Mouse (Mus musculus) left cerebral cortex, adult 2 months (tissue): ENCODE data around the gene Rasal3. TPM values are rescaled to one million over a fixed set of nuclear protein-coding genes. Genes with fewer than 3 reads are reported as not detected.

Source experiments
- DNase-seq, 2 experiments: peaks; one replicate each; pipeline ENCODE4 v3.0.0; 2021 to 2022; ENCODE audit warnings: low spot score in 2 of 2, mixed read lengths in 1 of 2; ENCODE audit errors: extremely low spot score in 1 of 2
- H3K27ac ChIP-seq: fragments of 200-600 bp; 2 replicates; pipeline ENCODE4 v1.8.1; 2022
- H3K4me3 ChIP-seq: fragments of 200-600 bp; 2 replicates; pipeline ENCODE4 v1.8.1; 2022
- CTCF ChIP-seq: fragments of 200-600 bp; IDR thresholded peaks from 2 replicates; pipeline ENCODE4 v1.8.1; 2022; ENCODE audit warnings: antibody characterized with exemption, mild to moderate bottlenecking, moderate library complexity
- intact Hi-C: fragments of 180-260 bp; cut with DNase I; formaldehyde crosslinking; loops from one replicate; pipeline ENCODE4 v1.15.1; 2025
- microRNA-seq, 2 experiments: library from miRNA; unstranded; fragments of <30 nt; microRNA quantifications; one replicate each; pipeline ENCODE4 v1.2.0; 2021
- total RNA-seq, 2 experiments: library from RNA; stranded (reverse); gene quantifications; 2 replicates each; pipeline ENCODE4 v1.2.3; 2021

Gene Rasal3
- total RNA-seq, 2 experiments from 2014 or later: 3.8 to 5.2 TPM

GRCm38 (mm10) chr17:32350382-32350983, 52.9 kb downstream of the Rasal3 start, which contains the start of gene Akap8l:
TSS of gene Akap8l (minus strand) at chr17:32350607.
- DNase-seq: peak; percentile 94 to 97
- peak within 1 kb of the TSS; percentile 95 for H3K27ac ChIP-seq
- intact Hi-C loops: no loop called here
- no peak; the same call in 1 of the 2 replicates for TF ChIP-seq CTCF
- peak within 1 kb of the TSS; percentile 93 for H3K4me3 ChIP-seq

- H3K4me3 ChIP-seq: peak overlapping the region; percentile 93
- no peak for TF ChIP-seq CTCF
- DNase-seq: peak in 1 of 2 experiments; percentile 61
- peak overlapping the region; percentile 95 for H3K27ac ChIP-seq
- intact Hi-C loops: loop anchor here (1.0 to 2.0 kb wide), 3 partner anchors 39 to 144 kb away; partner anchors contain the start of gene Wiz
Measured at GRCm38 (mm10) chr17:32349851-32350381, 53.5 kb downstream of the Rasal3 start.

- Histone ChIP-seq H3K4me3 (peak overlapping the region; percentile 93), H3K27ac (peak overlapping the region; percentile 95)
- DNase-seq: no peak
- intact Hi-C loops: loop anchor here (1.0 to 2.0 kb wide), 3 partner anchors 40 to 145 kb away; partner anchors contain the start of gene Wiz
- TF ChIP-seq CTCF: peak; percentile 92
Measured at GRCm38 (mm10) chr17:32349037-32349732, 54.2 kb downstream of the Rasal3 start.

GRCm38 (mm10) chr17:32348406-32348805, 55.0 kb downstream of the Rasal3 start:
- intact Hi-C loops: loop anchor here (2.0 kb wide), 1 partner anchor 84 kb away; no protein-coding TSS in a partner anchor
- TF ChIP-seq CTCF: no peak
- DNase-seq: no peak
- Histone ChIP-seq H3K4me3 (peak overlapping the region; percentile 93), H3K27ac (no peak overlapping the region)

- TF ChIP-seq CTCF: no peak
- DNase-seq: no peak
- no peak overlapping the region for H3K27ac ChIP-seq
- intact Hi-C loops: no loop called here
- H3K4me3 ChIP-seq: no peak overlapping the region
Measured at GRCm38 (mm10) chr17:32341102-32341501, 62.3 kb downstream of the Rasal3 start.

Small RNA genes lying within 50 kb of the gene (microRNA-seq; reads per million reads assigned to microRNA genes)
- 0 to 0.49 reads per million in 2 experiments for gene Gm22201

Other genes starting within 250 kb of the Rasal3 start
- 1 to 10 TPM; 7.1 to 7.8 TPM for gene Notch3, start 236.7 kb downstream of the Rasal3 start, total RNA-seq
- gene Ephx3, start 214.0 kb downstream of the Rasal3 start, total RNA-seq: under 1 TPM; 0.28 to 0.29 TPM
- 100 to 1,000 TPM; 121 to 138 TPM for gene Brd4, start 118.9 kb downstream of the Rasal3 start, total RNA-seq
- 100 to 1,000 TPM in 1 of 2 experiments, 10 to 100 TPM in 1; 99.6 to 110 TPM for gene Akap8, start 82.3 kb downstream of the Rasal3 start, total RNA-seq
- 100 to 1,000 TPM; 230 to 236 TPM for gene Akap8l, start 53.0 kb downstream of the Rasal3 start, total RNA-seq
- gene Wiz, start 14.1 kb downstream of the Rasal3 start, total RNA-seq: 10 to 100 TPM; 45.9 to 48.4 TPM
- gene Pglyrp2, start 20.6 kb upstream of the Rasal3 start, total RNA-seq: not detected
- not detected for gene Cyp4f39, start 49.1 kb upstream of the Rasal3 start, total RNA-seq
- 1 to 10 TPM; 3.6 to 5.1 TPM for gene Cyp4f17, start 102.5 kb upstream of the Rasal3 start, total RNA-seq
- gene Cyp4f16, start 133.0 kb upstream of the Rasal3 start, total RNA-seq: 1 to 10 TPM; 6.0 to 6.1 TPM
- not detected for gene Cyp4f37, start 217.7 kb upstream of the Rasal3 start, total RNA-seq